Mouse (Mus musculus) MEL (cell line): ENCODE data around the gene Focad. TPM values are rescaled to one million over a fixed set of nuclear protein-coding genes. Genes with fewer than 3 reads are reported as not detected.

Source experiments
- DNase-seq: peaks from one replicate; pipeline ENCODE4 v3.0.0; 2011; ENCODE audit warnings: low read depth, low spot score
- H3K27ac ChIP-seq: 2 replicates; pipeline ENCODE4 v1.5.1; 2012; ENCODE audit warnings: low read depth, mild to moderate bottlenecking, control low read depth, low read length, moderate library complexity; ENCODE audit not compliant: control insufficient read depth
- H3K27me3 ChIP-seq, 2 experiments: fragments of 150-350 bp in 1 of 2; sonication (generic) in 1 of 2; 2 replicates each; pipeline ENCODE4 v1.6.1; 2012; ENCODE audit warnings: low read length in 2 of 2, mild to moderate bottlenecking in 2 of 2, improper control_type of control experiment in 1 of 2, moderate library complexity in 1 of 2; ENCODE audit not compliant: insufficient read depth in 2 of 2, control insufficient read depth in 1 of 2
- H3K36me3 ChIP-seq, 2 experiments: 2 replicates each; pipeline ENCODE4 v1.6.1; 2012 to 2014; ENCODE audit warnings: low read length in 2 of 2, improper control_type of control experiment in 1 of 2, inconsistent platforms in 1 of 2, mild to moderate bottlenecking in 1 of 2; ENCODE audit not compliant: insufficient read depth in 2 of 2, control insufficient read depth in 1 of 2
- H3K4me1 ChIP-seq, 2 experiments: fragments of 150-350 bp in 1 of 2; sonication (generic) in 1 of 2; 2 replicates each; pipeline ENCODE4 v1.6.1; 2012; ENCODE audit warnings: low read length in 2 of 2, improper control_type of control experiment in 1 of 2, mild to moderate bottlenecking in 1 of 2; ENCODE audit not compliant: insufficient read depth in 2 of 2, control insufficient read depth in 1 of 2
- H3K4me3 ChIP-seq, 2 experiments: fragments of 150-350 bp in 1 of 2; sonication (generic) in 1 of 2; 2 replicates each; pipeline ENCODE4 v1.5.1; 2012; ENCODE audit warnings: low read depth in 2 of 2, low read length in 2 of 2, mild to moderate bottlenecking in 2 of 2, moderate library complexity in 2 of 2, control low read depth in 1 of 2, improper control_type of control experiment in 1 of 2; ENCODE audit not compliant: control insufficient read depth in 1 of 2, insufficient read depth in 1 of 2
- H3K79me2 ChIP-seq: 2 replicates; pipeline ENCODE4 v1.6.1; 2012; ENCODE audit warnings: mild to moderate bottlenecking, low read length, moderate library complexity; ENCODE audit not compliant: control insufficient read depth, poor library complexity, insufficient read depth
- H3K9ac ChIP-seq: 2 replicates; pipeline ENCODE4 v1.6.1; 2012; ENCODE audit warnings: low read depth, mild to moderate bottlenecking, control low read depth, low read length, moderate library complexity; ENCODE audit not compliant: control insufficient read depth, poor library complexity, severe bottlenecking
- H3K9me3 ChIP-seq: fragments of 150-350 bp; sonication (generic); replicated peaks from 2 replicates; pipeline ENCODE4 v1.6.1; 2012; ENCODE audit warnings: mild to moderate bottlenecking, low read length, improper control_type of control experiment, moderate library complexity; ENCODE audit not compliant: insufficient read depth
- CHD1 ChIP-seq: IDR thresholded peaks from 2 replicates; pipeline ENCODE4 v1.6.1; 2012; ENCODE audit warnings: low read depth, mild to moderate bottlenecking, inconsistent platforms, low read length, improper control_type of control experiment
- ELF1 ChIP-seq: IDR thresholded peaks from 2 replicates; pipeline ENCODE4 v1.6.1; 2014; ENCODE audit warnings: low read depth, mild to moderate bottlenecking, inconsistent platforms, low read length, improper control_type of control experiment, moderate library complexity
- ETS1 ChIP-seq: IDR thresholded peaks from 2 replicates; pipeline ENCODE4 v1.6.1; 2012; ENCODE audit warnings: low read depth, mild to moderate bottlenecking, inconsistent platforms, low read length, improper control_type of control experiment, moderate library complexity
- GABPA ChIP-seq: IDR thresholded peaks from 2 replicates; pipeline ENCODE4 v1.6.1; 2012; ENCODE audit warnings: low read depth, mild to moderate bottlenecking, inconsistent platforms, low read length, improper control_type of control experiment, moderate library complexity
- HCFC1 ChIP-seq: IDR thresholded peaks from 2 replicates; pipeline ENCODE4 v1.6.1; 2012; ENCODE audit warnings: low read depth, mild to moderate bottlenecking, inconsistent platforms, low read length, improper control_type of control experiment, moderate library complexity
- JUND ChIP-seq: IDR thresholded peaks from 2 replicates; pipeline ENCODE4 v1.6.1; 2011; ENCODE audit warnings: low read depth, mild to moderate bottlenecking, improper control_type of control experiment, low read length
- MAZ ChIP-seq: IDR thresholded peaks from 2 replicates; pipeline ENCODE4 v1.6.1; 2012; ENCODE audit warnings: low read depth, mild to moderate bottlenecking, inconsistent platforms, low read length, improper control_type of control experiment
- POLR2AphosphoS2 ChIP-seq: IDR thresholded peaks from 2 replicates; pipeline ENCODE4 v1.6.1; 2011; ENCODE audit warnings: low read length, improper control_type of control experiment
- RAD21 ChIP-seq: IDR thresholded peaks from 2 replicates; pipeline ENCODE4 v1.6.1; 2011; ENCODE audit warnings: mild to moderate bottlenecking, low read depth, low read length, improper control_type of control experiment
- RCOR1 ChIP-seq: IDR thresholded peaks from 2 replicates; pipeline ENCODE4 v1.6.1; 2012; ENCODE audit warnings: low read depth, mild to moderate bottlenecking, inconsistent platforms, low read length, improper control_type of control experiment
- SMC3 ChIP-seq: IDR thresholded peaks from 2 replicates; pipeline ENCODE4 v1.6.1; 2011; ENCODE audit warnings: low read depth, low read length, improper control_type of control experiment
- TBP ChIP-seq: IDR thresholded peaks from 2 replicates; pipeline ENCODE4 v1.8.0; 2011; ENCODE audit warnings: low read depth, low read length, improper control_type of control experiment
- USF2 ChIP-seq, 2 experiments: IDR thresholded peaks; 2 replicates each; pipeline ENCODE4 v1.6.1; 2011 to 2012; ENCODE audit warnings: improper control_type of control experiment in 2 of 2, low read length in 2 of 2, borderline replicate concordance in 1 of 2, inconsistent platforms in 1 of 2, low read depth in 1 of 2, mild to moderate bottlenecking in 1 of 2; ENCODE audit not compliant: insufficient read depth in 1 of 2
- ZKSCAN1 ChIP-seq: IDR thresholded peaks from 2 replicates; pipeline ENCODE4 v1.6.1; 2012; ENCODE audit warnings: low read depth, mild to moderate bottlenecking, inconsistent platforms, low read length, improper control_type of control experiment, moderate library complexity
- polyA plus RNA-seq, 2 experiments: library from polyadenylated mRNA; stranded (reverse) in 1 of 2; unstranded in 1 of 2; fragments of >175 nt in 1 of 2; fragments of >200 nt in 1 of 2; gene quantifications; 2 replicates each; pipeline versions ENCODE4 v1.2.1 to v1.2.4; 2012; ENCODE audit warnings: low replicate concordance in 2 of 2, low read depth in 1 of 2; ENCODE audit not compliant: insufficient read length in 2 of 2, insufficient read depth in 1 of 2, missing spikeins in 1 of 2
- total RNA-seq: library from RNA; depleted of rRNA; stranded (reverse); fragments of 300-350 nt; gene quantifications from 2 replicates; pipeline ENCODE4 v1.2.3, GENCODE M21; 2012

The Focad gene
- total and polyA plus RNA-seq, 3 experiments: 17.8 to 19.7 TPM; not detected in 1

- no peak for TF ChIP-seq CHD1
- no peak for TF ChIP-seq USF2 (IDR thresholded peaks at IDR 0.05; ENCODE audit: borderline replicate concordance in 1 of 2, insufficient read depth in 1 of 2, low read depth in 1 of 2, low read length in 2 of 2)
- TF ChIP-seq ZKSCAN1: no peak
- no peak for TF ChIP-seq SMC3
- TF ChIP-seq RAD21: no peak
- peak; percentile 70; the same call in 1 of the 2 replicates for TF ChIP-seq GABPA
- TF ChIP-seq ETS1: peak; percentile 82
- TF ChIP-seq HCFC1: no peak
These were observed 22.9 kb downstream of the Focad start (continued) for GRCm38 (mm10) chr4:88117331-88117730.

GRCm38 (mm10) chr4:88117942-88118341 is 23.5 kb downstream of the Focad start:
- Histone ChIP-seq H3K9ac (no peak overlapping the region), H3K27me3 (no peaks in the 10 kb centered on the region), H3K27ac (peak overlapping the region; percentile 61), H3K36me3 (peaks cover 0 to 30% of the 10 kb centered on the region in 2 experiments; a peak in 2 of 4 replicates), H3K4me1 (peaks cover 17 to 28% of the 10 kb centered on the region in 2 experiments), H3K79me2 (no peaks in the 10 kb centered on the region), H3K9me3 (no peaks in the 10 kb centered on the region), H3K4me3 (peak overlapping the region in 1 of 2 experiments; percentile 24; a peak in 1 of 4 replicates)
- no peak for TF ChIP-seq HCFC1
- TF ChIP-seq JUND: no peak
- no peak for TF ChIP-seq TBP
- no peak for TF ChIP-seq RCOR1
- peak; percentile 52 for DNase-seq

GRCm38 (mm10) chr4:88118750-88119395 is 24.4 kb downstream of the Focad start:
- Histone ChIP-seq H3K27me3 (no peaks in the 10 kb centered on the region), H3K9me3 (no peaks in the 10 kb centered on the region), H3K27ac (peak overlapping the region; percentile 43), H3K36me3 (peaks cover 0 to 30% of the 10 kb centered on the region in 2 experiments; a peak in 2 of 4 replicates), H3K79me2 (no peaks in the 10 kb centered on the region), H3K9ac (peak overlapping the region; percentile 60), H3K4me3 (peak overlapping the region in 1 of 2 experiments; percentile 17; a peak in 1 of 4 replicates), H3K4me1 (peaks cover 17 to 28% of the 10 kb centered on the region in 2 experiments)
- DNase-seq: peak; percentile 47
- TF ChIP-seq MAZ: no peak
- TF ChIP-seq POLR2AphosphoS2: no peak
- TF ChIP-seq ELF1: peak; percentile 69; the same call in 1 of the 2 replicates
